7 mouse cellular contexts compared by ENCODE assay signal in genomic region chr8:77724046-77724930, GRCm38 (mm10). TPM values are rescaled to one million over a fixed set of nuclear protein-coding genes. Genes with fewer than 3 reads are reported as not detected.
A peak's percentile ranks its signal among the peaks of the same experiment; 100 is the strongest.
DNase-seq lines count a peak whose midpoint lies in the region; ATAC-seq and TF ChIP-seq lines count a peak whose summit lies in the region.

Gene Ednra, minus strand, starts transcription at chr8:77724464.

- no peaks in the 10 kb centered on the region for H3K4me1 ChIP-seq in cortical plate, adult 2 months (ENCODE audit: control insufficient read depth, insufficient read depth, low read length)
- peaks cover 32% of the 10 kb centered on the region for H3K4me1 ChIP-seq in intestine, embryonic 14.5 days (replicated peaks; ENCODE audit: control insufficient read depth, insufficient read depth, low read length)
- peaks cover 46% of the 10 kb centered on the region for H3K4me1 ChIP-seq in limb, embryonic 12.5 days (replicated peaks)
- peaks cover 13% of the 10 kb centered on the region for H3K4me1 ChIP-seq in midbrain, embryonic 13.5 days (replicated peaks)
- H3K4me1 ChIP-seq in testis, adult 2 months (ENCODE audit: control insufficient read depth, insufficient read depth, low read length) = no peaks in the 10 kb centered on the region; the same call in 1 of the 2 replicates

- TF ChIP-seq POLR2A in cortical plate, adult 2 months (IDR thresholded peaks at IDR 0.05; ENCODE audit: extremely low read depth, insufficient read depth, low read length) = no peak
- no peak; the same call in 1 of the 2 replicates for TF ChIP-seq POLR2A in testis, adult 2 months (IDR thresholded peaks at IDR 0.05; ENCODE audit: control insufficient read depth, low read depth, low read length)

- no peak for TF ChIP-seq CTCF in cortical plate, adult 2 months (IDR thresholded peaks at IDR 0.05; ENCODE audit: extremely low read depth, insufficient read depth, low read length)
- no peak for TF ChIP-seq CTCF in testis, adult 2 months (IDR thresholded peaks at IDR 0.05; ENCODE audit: control insufficient read depth, insufficient read depth, insufficient replicate concordance, low read depth, low read length)

- peak within 1 kb of the TSS; percentile 81 for H3K9ac ChIP-seq in intestine, embryonic 14.5 days (ENCODE audit: low read length)
- peak within 1 kb of the TSS; percentile 88 for H3K9ac ChIP-seq in limb, embryonic 12.5 days (replicated peaks)
- peak within 1 kb of the TSS; percentile 59 for H3K9ac ChIP-seq in midbrain, embryonic 13.5 days (replicated peaks)

- H3K27ac ChIP-seq in cortical plate, adult 2 months (ENCODE audit: insufficient read depth, low read length) = no peak within 1 kb of the TSS
- H3K27ac ChIP-seq in intestine, embryonic 14.5 days (ENCODE audit: low read depth) = peak within 1 kb of the TSS; percentile 96
- peak within 1 kb of the TSS; percentile 97 for H3K27ac ChIP-seq in limb, embryonic 12.5 days
- H3K27ac ChIP-seq in midbrain, embryonic 13.5 days = peak within 1 kb of the TSS; percentile 9; the same call in 1 of the 2 replicates
- H3K27ac ChIP-seq in testis, adult 2 months (ENCODE audit: control insufficient read depth, insufficient read depth, low read depth, low read length) = peak within 1 kb of the TSS; percentile 54

- H3K4me3 ChIP-seq in cortical plate, adult 2 months (ENCODE audit: insufficient read depth, low read length) = peak within 1 kb of the TSS; percentile 30
- peak within 1 kb of the TSS; percentile 71 for H3K4me3 ChIP-seq in intestine, embryonic 14.5 days (ENCODE audit: low read depth, low read length)
- peak within 1 kb of the TSS; percentile 67 for H3K4me3 ChIP-seq in limb, embryonic 12.5 days (replicated peaks)
- peak within 1 kb of the TSS; percentile 48 for H3K4me3 ChIP-seq in midbrain, embryonic 13.5 days (replicated peaks)
- H3K4me3 ChIP-seq in testis, adult 2 months (ENCODE audit: control insufficient read depth, low read depth, low read length) = peak within 1 kb of the TSS; percentile 59

- ATAC-seq in intestine, embryonic 14.5 days (replicated peaks; ENCODE audit: low FRiP score, low TSS enrichment, low read depth) = peak; percentile 88
- ATAC-seq in limb, embryonic 12.5 days (ENCODE audit: insufficient number of reproducible peaks, insufficient read depth, low FRiP score, low TSS enrichment, low read depth) = peak; percentile 87
- peak; percentile 89 for ATAC-seq in midbrain, embryonic 13.5 days

- no peaks in the 10 kb centered on the region for H3K9me3 ChIP-seq in intestine, embryonic 14.5 days (ENCODE audit: control insufficient read depth, low read length)
- no peaks in the 10 kb centered on the region for H3K9me3 ChIP-seq in limb, embryonic 12.5 days
- H3K9me3 ChIP-seq in midbrain, embryonic 13.5 days = no peaks in the 10 kb centered on the region

- peak; percentile 72 for DNase-seq in ZHBTc4 (ENCODE audit: low read depth, low spot score)
- peak; percentile 38 to 67 for DNase-seq in gastrocnemius, postnatal 4 days (ENCODE audit: low spot score in 2 of 2)
- DNase-seq in intestine, embryonic 14.5 days (ENCODE audit: low spot score) = no peak

- H3K36me3 ChIP-seq in intestine, embryonic 14.5 days (ENCODE audit: control insufficient read depth, insufficient read depth, low read length) = peaks cover 10% of the 10 kb centered on the region
- H3K36me3 ChIP-seq in limb, embryonic 12.5 days = peaks cover 10% of the 10 kb centered on the region
- H3K36me3 ChIP-seq in midbrain, embryonic 13.5 days = no peaks in the 10 kb centered on the region
- H3K36me3 ChIP-seq in testis, adult 2 months (ENCODE audit: control insufficient read depth, insufficient read depth, low read length) = no peaks in the 10 kb centered on the region

- 2% methylated on average over 27 of the region's 27 CpGs for WGBS in intestine, embryonic 14.5 days
- under 1% methylated on average over 27 of the region's 27 CpGs for WGBS in limb, embryonic 12.5 days
- under 1% methylated on average over 27 of the region's 27 CpGs for WGBS in midbrain, embryonic 13.5 days

- peak within 1 kb of the TSS; percentile 72 for H3K4me2 ChIP-seq in intestine, embryonic 14.5 days (ENCODE audit: low read length)
- peak within 1 kb of the TSS; percentile 64 for H3K4me2 ChIP-seq in limb, embryonic 12.5 days
- peak within 1 kb of the TSS; percentile 86 for H3K4me2 ChIP-seq in midbrain, embryonic 13.5 days (replicated peaks)

- H3K27me3 ChIP-seq in intestine, embryonic 14.5 days (replicated peaks; ENCODE audit: control insufficient read depth, insufficient read depth, low read length) = no peaks in the 10 kb centered on the region
- no peaks in the 10 kb centered on the region for H3K27me3 ChIP-seq in limb, embryonic 12.5 days
- H3K27me3 ChIP-seq in midbrain, embryonic 13.5 days = no peaks in the 10 kb centered on the region
- no peaks in the 10 kb centered on the region for H3K27me3 ChIP-seq in testis, adult 2 months (ENCODE audit: control insufficient read depth, insufficient read depth, low read length)

RNA-seq across cellular contexts. Expression of gene Ednra, which starts in this region (rescaled TPM):
- polyA plus RNA-seq in cortical plate, adult 2 months (2012; rRNA removed) = 4.8 and 5.1 TPM in 2 replicates
- 10 to 100 TPM; 16.0 to 17.0 TPM for total RNA-seq in gastrocnemius, postnatal 4 days (2021)
- 24.5 and 28.7 TPM in 2 replicates for polyA plus RNA-seq in intestine, embryonic 14.5 days (2014; fragmentation: Nextera tagmentation; extraction: Ambion mirVana)
- polyA plus RNA-seq in limb, embryonic 12.5 days (2016; fragmentation: Nextera tagmentation; extraction: Ambion mirVana) = 43.5 and 50.5 TPM in 2 replicates
- 4.4 and 6.2 TPM in 2 replicates for polyA plus RNA-seq in midbrain, embryonic 13.5 days (2015; fragmentation: Nextera tagmentation; extraction: Ambion mirVana)
- polyA plus RNA-seq in testis, adult 2 months (2012; rRNA removed) = 2.3 and 2.4 TPM in 2 replicates
